Mouse (Mus musculus): ENCODE results near the gene Gm20388.

DNA sequence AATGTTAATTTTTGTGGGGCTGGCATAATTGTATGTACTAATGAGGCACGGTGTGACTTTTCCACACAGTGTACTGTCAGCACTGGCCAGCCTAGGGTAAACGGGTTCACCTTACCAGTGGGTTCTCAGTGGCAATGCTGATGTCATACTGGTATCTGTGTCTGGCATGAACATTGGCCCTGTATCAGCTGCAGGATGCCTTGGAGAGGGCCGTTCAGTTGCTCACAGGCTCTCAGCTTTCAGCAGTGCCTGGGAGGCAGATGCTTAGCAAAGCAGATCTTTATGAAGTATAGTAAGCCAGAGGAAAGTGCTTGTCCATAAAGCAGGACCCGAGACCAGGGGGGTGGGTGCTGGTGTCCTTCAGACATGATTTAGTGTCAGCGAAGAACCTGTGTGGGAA is 2055.5 kb downstream of the Gm20388 start:
- TF ChIP-seq CTCF (IDR thresholded peaks at IDR 0.05; ENCODE audit: low read depth, low read length) (no peak), POLR2A (IDR thresholded peaks at IDR 0.05; ENCODE audit: insufficient read depth, low read length) (no peak)

Measured in ES-Bruce4 (cell line).